ENCODE assay signal across 15 mouse cellular contexts in the genomic region with DNA sequence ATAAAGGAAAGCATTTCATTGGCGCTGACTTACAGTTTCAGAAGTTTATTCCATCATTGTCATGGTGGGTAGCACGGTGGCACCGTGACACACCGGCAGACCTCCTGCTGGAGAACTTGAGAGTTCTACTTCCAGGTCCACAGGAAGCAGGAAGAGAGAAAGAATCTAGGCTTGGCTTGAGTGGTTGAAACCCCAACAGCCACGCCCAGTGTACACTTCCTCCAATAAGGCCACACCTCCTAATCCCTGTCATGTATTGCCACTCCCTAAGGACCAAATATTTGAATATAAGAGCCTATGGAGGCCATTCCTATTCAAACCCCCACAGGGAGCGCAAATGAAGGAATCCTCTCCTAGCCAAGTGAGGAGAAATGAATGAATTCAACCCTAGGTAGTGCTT. TPM values are rescaled to one million over a fixed set of nuclear protein-coding genes. Genes with fewer than 3 reads are reported as not detected.
"Had no signal": no experiment of that assay in that cellular context is flagged by ENCODE, and none has a peak within 500 bp of the region (broad histone marks: within the 10 kb centered on the region; RNA-seq: fewer than 3 reads in every experiment).

No protein-coding gene starts in this region.

- H3K9me3 ChIP-seq: kidney, embryonic 15.5 days; limb, embryonic 13.5 days; midbrain, embryonic 13.5 days; neural tube, embryonic 15.5 days had no signal

- H3K4me1 ChIP-seq: kidney, embryonic 15.5 days; megakaryocyte, embryonic 14.5 days; midbrain, embryonic 13.5 days; neural tube, embryonic 15.5 days had no signal

- H3K4me3 ChIP-seq: kidney, embryonic 15.5 days; limb, embryonic 13.5 days; megakaryocyte, embryonic 14.5 days; midbrain, embryonic 13.5 days; myocyte; neural tube, embryonic 15.5 days had no signal

- ATAC-seq: intestine, embryonic 16.5 days; midbrain, embryonic 13.5 days had no signal

- DNase-seq: kidney, adult 2 months; kidney, postnatal 14 days; left cerebral cortex, postnatal 4 days; lung, adult 2 months; right cerebral cortex, adult 18-20 months; thymus, postnatal 4 days had no signal

- H3K27me3 ChIP-seq: kidney, embryonic 15.5 days; limb, embryonic 13.5 days; midbrain, embryonic 13.5 days; neural tube, embryonic 15.5 days had no signal

- H3K36me3 ChIP-seq: kidney, embryonic 15.5 days; limb, embryonic 13.5 days; midbrain, embryonic 13.5 days; neural tube, embryonic 15.5 days had no signal

- H3K4me2 ChIP-seq: kidney, embryonic 15.5 days; limb, embryonic 13.5 days; midbrain, embryonic 13.5 days; neural tube, embryonic 15.5 days had no signal

- H3K9ac ChIP-seq: kidney, embryonic 15.5 days; limb, embryonic 13.5 days; liver, embryonic 14.5 days; midbrain, embryonic 13.5 days; neural tube, embryonic 15.5 days had no signal

- H3K27ac ChIP-seq: kidney, embryonic 15.5 days; limb, embryonic 13.5 days; liver, embryonic 14.5 days; midbrain, embryonic 13.5 days; neural tube, embryonic 15.5 days had no signal

RNA-seq across cellular contexts. Expression of a gene that starts 34.3 kb away (rescaled TPM):
- polyA plus RNA-seq: liver, adult 2 months; midbrain, embryonic 13.5 days; neural tube, embryonic 15.5 days had no signal
